ENCODE assay signal across 8 mouse cellular contexts in genomic region chr7:126482392-126482871, GRCm38 (mm10). TPM values are rescaled to one million over a fixed set of nuclear protein-coding genes. Genes with fewer than 3 reads are reported as not detected.
DNase-seq lines count a peak whose midpoint lies in the region; ATAC-seq and TF ChIP-seq lines count a peak whose summit lies in the region.

No protein-coding gene starts in this region.

- peak; percentile 89 for ATAC-seq in embryonic facial prominence, embryonic 14.5 days (ENCODE audit: low read depth)
- peak; percentile 83 for ATAC-seq in liver, embryonic 13.5 days (ENCODE audit: low read depth)
- ATAC-seq in stomach, embryonic 14.5 days (ENCODE audit: insufficient number of reproducible peaks, insufficient read depth, low FRiP score, low read depth): peak; percentile 92

- peak overlapping the region; percentile 6 for H3K4me3 ChIP-seq in C2C12 (ENCODE audit: insufficient read depth, poor library complexity, severe bottlenecking)
- peak overlapping the region; percentile 33 for H3K4me3 ChIP-seq in embryonic facial prominence, embryonic 14.5 days (ENCODE audit: low read depth, low read length)
- H3K4me3 ChIP-seq in liver, embryonic 13.5 days (replicated peaks): peak overlapping the region; percentile 41
- H3K4me3 ChIP-seq in myocyte: no peak overlapping the region
- peak overlapping the region; percentile 23 for H3K4me3 ChIP-seq in stomach, embryonic 14.5 days (ENCODE audit: low read depth, low read length)

- TF ChIP-seq CTCF in C2C12 (IDR thresholded peaks at IDR 0.05; ENCODE audit: control insufficient read depth, insufficient read depth, insufficient read length): no peak

- H3K79me3 ChIP-seq in C2C12 (ENCODE audit: low read depth): peaks cover 1% of the 10 kb centered on the region

- H3K36me3 ChIP-seq in C2C12 (ENCODE audit: control insufficient read depth, insufficient read depth): no peaks in the 10 kb centered on the region
- no peaks in the 10 kb centered on the region for H3K36me3 ChIP-seq in embryonic facial prominence, embryonic 14.5 days (ENCODE audit: control insufficient read depth, insufficient read depth, low read length)
- no peaks in the 10 kb centered on the region for H3K36me3 ChIP-seq in liver, embryonic 13.5 days
- no peaks in the 10 kb centered on the region for H3K36me3 ChIP-seq in myocyte (ENCODE audit: control insufficient read depth, insufficient read depth)
- no peaks in the 10 kb centered on the region for H3K36me3 ChIP-seq in stomach, embryonic 14.5 days (ENCODE audit: control insufficient read depth, insufficient read depth, low read length)

- no peaks in the 10 kb centered on the region for H3K4me1 ChIP-seq in embryonic facial prominence, embryonic 14.5 days (ENCODE audit: control insufficient read depth, insufficient read depth, low read length)
- H3K4me1 ChIP-seq in liver, embryonic 13.5 days (replicated peaks): peaks cover 20% of the 10 kb centered on the region
- no peaks in the 10 kb centered on the region for H3K4me1 ChIP-seq in stomach, embryonic 14.5 days (ENCODE audit: control insufficient read depth, insufficient read depth, low read length)

- peak overlapping the region; percentile 63 for H3K27ac ChIP-seq in embryonic facial prominence, embryonic 14.5 days (replicated peaks; ENCODE audit: low read depth, low read length)
- peak overlapping the region; percentile 53 for H3K27ac ChIP-seq in liver, embryonic 13.5 days
- H3K27ac ChIP-seq in stomach, embryonic 14.5 days (ENCODE audit: low read length): peak overlapping the region; percentile 59; the same call in 1 of the 2 replicates

- TF ChIP-seq POLR2A in myocyte (IDR thresholded peaks at IDR 0.05; ENCODE audit: insufficient read length, low read depth): peak; percentile 81

- H3K27me3 ChIP-seq in C2C12 (ENCODE audit: control insufficient read depth, insufficient read depth, insufficient read length) (no peaks in the 10 kb centered on the region), myocyte (ENCODE audit: control insufficient read depth, insufficient read depth, insufficient read length) (no peaks in the 10 kb centered on the region)
- no peaks in the 10 kb centered on the region for H3K27me3 ChIP-seq in embryonic facial prominence, embryonic 14.5 days (replicated peaks; ENCODE audit: control insufficient read depth, insufficient read depth, low read length)
- H3K27me3 ChIP-seq in liver, embryonic 13.5 days: no peaks in the 10 kb centered on the region
- H3K27me3 ChIP-seq in stomach, embryonic 14.5 days (ENCODE audit: control insufficient read depth, insufficient read depth, low read length): no peaks in the 10 kb centered on the region

- peak overlapping the region; percentile 63 for H3ac ChIP-seq in C2C12 (ENCODE audit: control insufficient read depth, insufficient read length, low read depth)
- no peak overlapping the region for H3ac ChIP-seq in myocyte (ENCODE audit: control insufficient read depth, insufficient read length)

- DNase-seq in adrenal gland, postnatal 4 days (ENCODE audit: low spot score in 2 of 2): peak; percentile 68 to 78
- peak; percentile 94 for DNase-seq in embryonic facial prominence, embryonic 14.5 days (ENCODE audit: low spot score)
- peak; percentile 81 to 83 for DNase-seq in heart, adult 9 months (ENCODE audit: low spot score in 2 of 2)
- DNase-seq in kidney, adult 8-10 months: peak; percentile 94 to 96
- DNase-seq in liver, embryonic 13.5 days: peak; percentile 77

- H3K79me2 ChIP-seq in C2C12 (ENCODE audit: control insufficient read depth, insufficient read depth) (peaks cover under 1% of the 10 kb centered on the region), myocyte (ENCODE audit: control insufficient read depth, insufficient read depth) (no peaks in the 10 kb centered on the region)

- peak overlapping the region; percentile 62 for H3K9ac ChIP-seq in embryonic facial prominence, embryonic 14.5 days (ENCODE audit: low read depth, low read length)
- H3K9ac ChIP-seq in liver, embryonic 13.5 days: peak overlapping the region; percentile 54
- peak overlapping the region; percentile 28; the same call in 1 of the 2 replicates for H3K9ac ChIP-seq in stomach, embryonic 14.5 days (replicated peaks; ENCODE audit: low read depth, low read length)

- H3K4me2 ChIP-seq in embryonic facial prominence, embryonic 14.5 days (ENCODE audit: low read depth, low read length): peak overlapping the region; percentile 67
- peak overlapping the region; percentile 67 for H3K4me2 ChIP-seq in liver, embryonic 13.5 days
- peak overlapping the region; percentile 76 for H3K4me2 ChIP-seq in myocyte (ENCODE audit: low read depth)
- peak overlapping the region; percentile 57 for H3K4me2 ChIP-seq in stomach, embryonic 14.5 days (replicated peaks; ENCODE audit: low read depth, low read length)

- WGBS in embryonic facial prominence, embryonic 14.5 days: under 1% methylated on average over 18 of the region's 23 CpGs
- under 1% methylated on average over 23 of the region's 23 CpGs for WGBS in liver, embryonic 13.5 days (ENCODE audit: insufficient replicate concordance)
- WGBS in stomach, embryonic 14.5 days: 1% methylated on average over 23 of the region's 23 CpGs

- no peaks in the 10 kb centered on the region; the same call in 1 of the 2 replicates for H3K9me3 ChIP-seq in embryonic facial prominence, embryonic 14.5 days (ENCODE audit: control insufficient read depth, low read length)
- no peaks in the 10 kb centered on the region for H3K9me3 ChIP-seq in liver, embryonic 13.5 days (replicated peaks)
- peaks cover 3% of the 10 kb centered on the region; the same call in 1 of the 2 replicates for H3K9me3 ChIP-seq in stomach, embryonic 14.5 days (ENCODE audit: control insufficient read depth, low read depth, low read length)

TF ChIP-seq in C2C12, 6 proteins besides CTCF, POLR2A, EP300 and RAD21:
- TF ChIP-seq FOSL1 (IDR thresholded peaks at IDR 0.05; ENCODE audit: insufficient read depth, low read length, poor library complexity, severe bottlenecking): no peak
TF ChIP-seq in C2C12: peak in this region for 0.

TF ChIP-seq in myocyte, 11 proteins besides CTCF, POLR2A, EP300 and RAD21:
- peak in 1 of 3 experiments; percentile 8 for TF ChIP-seq MYOD1 (IDR thresholded peaks at IDR 0.05; ENCODE audit: control insufficient read depth in 1 of 3, insufficient read length in 2 of 3, low read depth in 2 of 3)
- TF ChIP-seq MAX (IDR thresholded peaks at IDR 0.05; ENCODE audit: low read depth): no peak
- TF ChIP-seq SRF (IDR thresholded peaks at IDR 0.05; ENCODE audit: control insufficient read depth, insufficient read length, low read depth): no peak
- no peak for TF ChIP-seq MYOG (IDR thresholded peaks at IDR 0.05; ENCODE audit: control insufficient read depth in 1 of 3, insufficient read depth in 1 of 3, insufficient read length in 2 of 3, low read depth in 2 of 3)
- TF ChIP-seq POLR2AphosphoS2 (IDR thresholded peaks at IDR 0.05; ENCODE audit: insufficient read length, low read depth): peak; percentile 67
- no peak for TF ChIP-seq CEBPB (IDR thresholded peaks at IDR 0.05; ENCODE audit: insufficient read depth, poor library complexity, severe bottlenecking)
- TF ChIP-seq USF1 (IDR thresholded peaks at IDR 0.05; ENCODE audit: low read depth): no peak

RNA-seq across cellular contexts. Expression of gene Tufm, which starts 4.7 kb away (rescaled TPM):
- 200 TPM for polyA plus RNA-seq in C2C12 (2012; fragmentation: generic; extraction: Trizol)
- 100 to 1,000 TPM; 158 to 166 TPM for total RNA-seq in adrenal gland, postnatal 4 days (2021)
- polyA plus RNA-seq in embryonic facial prominence, embryonic 14.5 days (2014; fragmentation: Nextera tagmentation; extraction: Ambion mirVana): 127 and 130 TPM in 2 replicates
- polyA plus RNA-seq in liver, embryonic 13.5 days (2015; fragmentation: Nextera tagmentation; extraction: Ambion mirVana): 111 and 115 TPM in 2 replicates
- 167 TPM for polyA plus RNA-seq in myocyte (2012; fragmentation: generic; extraction: Trizol)
- polyA plus RNA-seq in stomach, embryonic 14.5 days (2014; fragmentation: Nextera tagmentation; extraction: Ambion mirVana): 134 and 144 TPM in 2 replicates

RNA-seq across cellular contexts. Expression of gene Sh2b1, which starts 7.2 kb away (rescaled TPM):
- polyA plus RNA-seq in C2C12 (2012; fragmentation: generic; extraction: Trizol) (36.9 TPM), myocyte (2012; fragmentation: generic; extraction: Trizol) (58.8 TPM)
- total RNA-seq in adrenal gland, postnatal 4 days (2021): 10 to 100 TPM; 59.2 to 60.9 TPM
- 44.3 and 46.3 TPM in 2 replicates for polyA plus RNA-seq in embryonic facial prominence, embryonic 14.5 days (2014; fragmentation: Nextera tagmentation; extraction: Ambion mirVana)
- polyA plus RNA-seq in liver, embryonic 13.5 days (2015; fragmentation: Nextera tagmentation; extraction: Ambion mirVana): 11.2 and 12.9 TPM in 2 replicates
- polyA plus RNA-seq in stomach, embryonic 14.5 days (2014; fragmentation: Nextera tagmentation; extraction: Ambion mirVana): 39.4 and 42.2 TPM in 2 replicates

RNA-seq across cellular contexts. Expression of gene Atp2a1, which starts 19.5 kb away (rescaled TPM):
- polyA plus RNA-seq in C2C12 (2012; fragmentation: generic; extraction: Trizol): 2.2 TPM
- 100 to 1,000 TPM in 1 of 2 experiments, 10 to 100 TPM in 1; 56.9 to 145 TPM for total RNA-seq in adrenal gland, postnatal 4 days (2021)
- polyA plus RNA-seq in embryonic facial prominence, embryonic 14.5 days (2014; fragmentation: Nextera tagmentation; extraction: Ambion mirVana): 235 and 334 TPM in 2 replicates
- 1.1 and 2.4 TPM in 2 replicates for polyA plus RNA-seq in liver, embryonic 13.5 days (2015; fragmentation: Nextera tagmentation; extraction: Ambion mirVana)
- 1,699 TPM for polyA plus RNA-seq in myocyte (2012; fragmentation: generic; extraction: Trizol)
- 0.07 TPM in 1 of 2 replicates, not detected in the other for polyA plus RNA-seq in stomach, embryonic 14.5 days (2014; fragmentation: Nextera tagmentation; extraction: Ambion mirVana)

RNA-seq across cellular contexts. Expression of gene Atxn2l, which starts 20.8 kb away (rescaled TPM):
- polyA plus RNA-seq in C2C12 (2012; fragmentation: generic; extraction: Trizol): 73.0 TPM
- total RNA-seq in adrenal gland, postnatal 4 days (2021): 100 to 1,000 TPM; 109 to 127 TPM
- polyA plus RNA-seq in embryonic facial prominence, embryonic 14.5 days (2014; fragmentation: Nextera tagmentation; extraction: Ambion mirVana): 49.8 and 54.8 TPM in 2 replicates
- polyA plus RNA-seq in liver, embryonic 13.5 days (2015; fragmentation: Nextera tagmentation; extraction: Ambion mirVana): 23.8 and 31.4 TPM in 2 replicates
- polyA plus RNA-seq in myocyte (2012; fragmentation: generic; extraction: Trizol): 104 TPM
- polyA plus RNA-seq in stomach, embryonic 14.5 days (2014; fragmentation: Nextera tagmentation; extraction: Ambion mirVana): 45.6 and 52.1 TPM in 2 replicates

RNA-seq across cellular contexts. Expression of gene Rabep2, which starts 53.9 kb away (rescaled TPM):
- polyA plus RNA-seq in C2C12 (2012; fragmentation: generic; extraction: Trizol): 17.5 TPM
- 10 to 100 TPM; 52.1 to 63.2 TPM for total RNA-seq in adrenal gland, postnatal 4 days (2021)
- polyA plus RNA-seq in embryonic facial prominence, embryonic 14.5 days (2014; fragmentation: Nextera tagmentation; extraction: Ambion mirVana): 26.4 and 28.9 TPM in 2 replicates
- 5.8 and 6.1 TPM in 2 replicates for polyA plus RNA-seq in liver, embryonic 13.5 days (2015; fragmentation: Nextera tagmentation; extraction: Ambion mirVana)
- polyA plus RNA-seq in myocyte (2012; fragmentation: generic; extraction: Trizol): 36.7 TPM
- 28.4 and 29.7 TPM in 2 replicates for polyA plus RNA-seq in stomach, embryonic 14.5 days (2014; fragmentation: Nextera tagmentation; extraction: Ambion mirVana)

Comparison
In these comparisons a context has a peak if more than half of its experiments do, and no peak if none do; other contexts are left out.
1. RNA of gene Atp2a1, which starts 19.5 kb away (polyA plus RNA-seq): 1,699 TPM in myocyte (single experiment) and 235 to 334 TPM in embryonic facial prominence, embryonic 14.5 days; 1.1 to 2.4 TPM in liver, embryonic 13.5 days, 2.2 TPM in C2C12 (single experiment) and 0.07 TPM in stomach, embryonic 14.5 days; every median in the first group is over 10 times any median in the second.
2. Peak in every context shown above with its lines, with median percentiles within 50 percentile points of each other: DNase-seq, ATAC-seq, H3K27ac ChIP-seq, H3K4me2 ChIP-seq and H3K9ac ChIP-seq.